Mouse (Mus musculus) inflammation-experienced regulatory T-cells (primary cell): Measurements from ENCODE around the gene Atp10a. TPM values are rescaled to one million over a fixed set of nuclear protein-coding genes. Genes with fewer than 3 reads are reported as not detected.

Source experiments
- polyA plus RNA-seq, 2 experiments: library from polyadenylated mRNA; unstranded; fragments of 100-300 nt; shearing (Covaris generic); gene quantifications; one replicate each; pipeline ENCODE4 v1.2.1; 2017

Gene Atp10a
- 10 to 100 TPM; 18.7 to 27.5 TPM for polyA plus RNA-seq

DNA sequence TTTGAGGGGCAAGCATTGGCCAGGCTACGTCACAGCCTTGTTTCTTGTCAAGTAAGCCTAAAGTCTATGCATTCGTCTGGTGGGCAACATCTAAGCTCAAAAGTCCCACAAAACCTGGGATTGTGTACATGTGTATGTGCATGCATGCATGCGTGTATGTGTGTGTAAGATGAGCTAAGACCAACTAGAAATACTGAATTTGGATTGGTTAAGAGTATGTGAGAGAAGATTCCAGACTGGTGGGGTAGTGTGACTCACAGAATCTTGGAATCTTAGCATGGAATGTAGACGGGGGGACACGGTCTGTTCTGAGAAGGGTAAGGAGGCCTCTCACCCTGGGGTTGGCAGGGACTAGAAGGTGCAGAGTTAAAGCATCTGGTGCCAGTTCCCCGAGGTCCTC lies at the start of gene Atp10a:
Atp10a (plus strand) TSS at position 301 of the 400 bp plus-strand sequence.

